Comparison of ENCODE assay signal across 8 mouse cellular contexts in the genomic region with DNA sequence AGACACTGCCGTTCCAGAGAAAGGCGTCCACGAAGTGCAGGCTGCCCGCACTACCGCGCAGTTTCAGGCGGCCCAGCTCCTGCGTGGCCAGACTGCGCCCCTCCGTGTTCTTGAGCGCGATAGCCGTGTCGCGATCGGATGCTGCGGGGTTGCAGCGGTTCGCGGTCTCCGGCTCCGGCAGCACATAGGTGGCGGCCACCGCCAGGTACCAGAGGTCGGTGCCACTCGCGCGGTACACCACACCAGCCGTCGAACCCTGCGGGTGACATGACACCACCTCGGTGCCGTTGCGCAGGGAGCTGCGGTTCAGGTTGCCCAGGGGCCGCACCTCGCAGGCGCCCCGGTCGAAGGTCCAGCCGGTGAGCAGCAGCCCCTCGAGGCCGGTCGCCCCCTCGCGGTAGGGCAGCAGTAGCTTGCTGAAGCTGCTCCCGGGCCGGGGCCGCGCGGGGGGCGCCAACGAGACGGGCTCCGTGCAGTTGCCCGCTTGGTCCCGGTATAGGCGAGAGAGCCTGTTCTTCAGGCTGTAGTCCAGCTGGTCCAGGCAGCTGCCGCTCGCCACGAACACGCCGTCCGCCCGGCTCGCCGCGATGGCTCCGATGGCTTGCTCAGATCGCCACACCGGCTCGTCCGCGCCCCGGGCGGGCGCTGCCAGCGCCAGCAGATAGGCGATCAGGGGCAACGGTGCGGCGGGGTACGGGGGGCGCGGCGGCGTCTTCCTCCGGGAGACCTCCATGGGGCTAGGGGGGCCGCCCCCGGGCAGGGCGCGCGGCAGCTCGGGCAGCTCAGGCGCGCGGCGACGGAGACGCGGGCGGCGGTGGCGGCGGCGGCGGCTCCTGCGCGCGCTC. TPM values are rescaled to one million over a fixed set of nuclear protein-coding genes. Genes with fewer than 3 reads are reported as not detected.
DNase-seq lines count a peak whose midpoint lies in the region; ATAC-seq and TF ChIP-seq lines count a peak whose summit lies in the region.

No protein-coding gene starts in this region.

- peak overlapping the region; percentile 97 for H3K4me2 ChIP-seq in embryonic facial prominence, embryonic 15.5 days (replicated peaks)
- H3K4me2 ChIP-seq in heart, embryonic 12.5 days, result peak overlapping the region; percentile 95
- H3K4me2 ChIP-seq in neural tube, embryonic 15.5 days, result peak overlapping the region; percentile 92

- peak; percentile 79 for DNase-seq in A20 (ENCODE audit: low read depth, low spot score)
- DNase-seq in kidney, postnatal 36 days, result peak; percentile 8 to 61
- DNase-seq in lung, adult 2 months, result peak; percentile 58
- DNase-seq in testis, postnatal 14 days (ENCODE audit: low spot score), result peak; percentile 33

- peak overlapping the region; percentile 44 for H3K9ac ChIP-seq in embryonic facial prominence, embryonic 15.5 days
- peak overlapping the region; percentile 76 for H3K9ac ChIP-seq in heart, embryonic 12.5 days
- H3K9ac ChIP-seq in neural tube, embryonic 15.5 days (replicated peaks), result peak overlapping the region; percentile 88

- H3K36me3 ChIP-seq in embryonic facial prominence, embryonic 15.5 days, result no peaks in the 10 kb centered on the region
- H3K36me3 ChIP-seq in heart, embryonic 12.5 days, result no peaks in the 10 kb centered on the region
- H3K36me3 ChIP-seq in neural tube, embryonic 15.5 days, result no peaks in the 10 kb centered on the region

- no peaks in the 10 kb centered on the region for H3K9me3 ChIP-seq in embryonic facial prominence, embryonic 15.5 days (replicated peaks)
- no peaks in the 10 kb centered on the region for H3K9me3 ChIP-seq in heart, embryonic 12.5 days (replicated peaks)
- H3K9me3 ChIP-seq in neural tube, embryonic 15.5 days (replicated peaks), result no peaks in the 10 kb centered on the region

- no peak for TF ChIP-seq POLR2A in lung, adult 2 months (IDR thresholded peaks at IDR 0.05; ENCODE audit: borderline replicate concordance, extremely low read depth, low read depth, low read length)

- ATAC-seq in activated CD4-positive, CD25-positive, alpha-beta regulatory T cell, adult 4 months, result peak; percentile 9
- peak; percentile 63 for ATAC-seq in embryonic facial prominence, embryonic 15.5 days (ENCODE audit: insufficient number of reproducible peaks, low FRiP score, low TSS enrichment, low read depth)
- ATAC-seq in heart, embryonic 12.5 days (ENCODE audit: insufficient number of reproducible peaks, low FRiP score), result peak; percentile 36
- ATAC-seq in neural tube, embryonic 15.5 days (ENCODE audit: low FRiP score), result peak; percentile 49

- H3K27me3 ChIP-seq in embryonic facial prominence, embryonic 15.5 days, result peaks cover 56% of the 10 kb centered on the region
- H3K27me3 ChIP-seq in heart, embryonic 12.5 days (replicated peaks), result peaks cover 39% of the 10 kb centered on the region
- H3K27me3 ChIP-seq in neural tube, embryonic 15.5 days (replicated peaks), result no peaks in the 10 kb centered on the region

- peaks cover 26% of the 10 kb centered on the region for H3K4me1 ChIP-seq in embryonic facial prominence, embryonic 15.5 days
- H3K4me1 ChIP-seq in heart, embryonic 12.5 days (replicated peaks), result peaks cover 32% of the 10 kb centered on the region
- H3K4me1 ChIP-seq in lung, adult 2 months (ENCODE audit: control insufficient read depth, insufficient read depth, low read length), result no peaks in the 10 kb centered on the region; the same call in 1 of the 2 replicates
- peaks cover 60% of the 10 kb centered on the region for H3K4me1 ChIP-seq in neural tube, embryonic 15.5 days

- under 1% methylated on average over 110 of the region's 110 CpGs for WGBS in embryonic facial prominence, embryonic 15.5 days
- WGBS in heart, embryonic 12.5 days, result under 1% methylated on average over 98 of the region's 110 CpGs
- under 1% methylated on average over 97 of the region's 110 CpGs for WGBS in lung, adult 2 months
- under 1% methylated on average over 88 of the region's 110 CpGs for WGBS in neural tube, embryonic 15.5 days

- H3K27ac ChIP-seq in embryonic facial prominence, embryonic 15.5 days (replicated peaks), result no peak overlapping the region
- H3K27ac ChIP-seq in heart, embryonic 12.5 days (ENCODE audit: poor library complexity, severe bottlenecking), result peak overlapping the region; percentile 55; the same call in 1 of the 2 replicates
- H3K27ac ChIP-seq in neural tube, embryonic 15.5 days (replicated peaks), result peak overlapping the region; percentile 91

- H3K4me3 ChIP-seq in embryonic facial prominence, embryonic 15.5 days (replicated peaks), result peak overlapping the region; percentile 66
- peak overlapping the region; percentile 78 for H3K4me3 ChIP-seq in heart, embryonic 12.5 days
- peak overlapping the region; percentile 64 for H3K4me3 ChIP-seq in lung, adult 2 months (replicated peaks; ENCODE audit: extremely low read depth, low read depth, low read length)
- H3K4me3 ChIP-seq in neural tube, embryonic 15.5 days (replicated peaks), result peak overlapping the region; percentile 89

- TF ChIP-seq CTCF in lung, adult 2 months (IDR thresholded peaks at IDR 0.05; ENCODE audit: insufficient read depth, low read length), result no peak; the same call in 1 of the 2 replicates

RNA-seq across cellular contexts. Expression of a gene that starts 0.6 kb away (rescaled TPM):
- 10 to 100 TPM; 21.2 to 26.3 TPM for polyA plus RNA-seq in activated CD4-positive, CD25-positive, alpha-beta regulatory T cell, adult 4 months (2017; shearing (Covaris generic))
- 2.3 and 2.5 TPM in 2 replicates for polyA plus RNA-seq in embryonic facial prominence, embryonic 15.5 days (2015; fragmentation: Nextera tagmentation; extraction: Ambion mirVana)
- polyA plus RNA-seq in heart, embryonic 12.5 days (2016; fragmentation: Nextera tagmentation; extraction: Ambion mirVana), result 6.7 and 8.5 TPM in 2 replicates
- 4.6 and 5.4 TPM in 2 replicates for polyA plus RNA-seq in lung, adult 2 months (2012; rRNA removed)
- 7.6 and 9.8 TPM in 2 replicates for polyA plus RNA-seq in neural tube, embryonic 15.5 days (2015; fragmentation: Nextera tagmentation; extraction: Ambion mirVana)

Comparison
In these comparisons a context has a peak if more than half of its experiments do, and no peak if none do; other contexts are left out.
1. ATAC-seq: peak in every context shown above with its lines; median percentile 63 in embryonic facial prominence, embryonic 15.5 days; 49 in neural tube, embryonic 15.5 days; 36 in heart, embryonic 12.5 days; 9 in activated CD4-positive, CD25-positive, alpha-beta regulatory T cell, adult 4 months.